Comparison of ENCODE assay signal across 13 mouse cellular contexts in genomic region chr3:115867150-115867549, GRCm38 (mm10). TPM values are rescaled to one million over a fixed set of nuclear protein-coding genes. Genes with fewer than 3 reads are reported as not detected.
DNase-seq lines count a peak whose midpoint lies in the region; ATAC-seq and TF ChIP-seq lines count a peak whose summit lies in the region.
"Had no signal": no experiment of that assay in that cellular context is flagged by ENCODE, and none has a peak within 500 bp of the region (broad histone marks: within the 10 kb centered on the region; RNA-seq: fewer than 3 reads in every experiment).

No protein-coding gene starts in this region.

- H3K27ac ChIP-seq in heart, embryonic 15.5 days, result peak overlapping the region; percentile 68
- no peak overlapping the region for H3K27ac ChIP-seq in intestine, postnatal 0 days (ENCODE audit: low read depth, low read length)
- no peak overlapping the region for H3K27ac ChIP-seq in hindbrain, embryonic 12.5 days
- H3K27ac ChIP-seq: layer of hippocampus, adult 2 months; liver, embryonic 12.5 days; macrophage had no signal

- H3K9me3 ChIP-seq in heart, embryonic 15.5 days (replicated peaks), result no peaks in the 10 kb centered on the region
- H3K9me3 ChIP-seq in intestine, postnatal 0 days (ENCODE audit: control insufficient read depth), result no peaks in the 10 kb centered on the region
- no peaks in the 10 kb centered on the region for H3K9me3 ChIP-seq in hindbrain, embryonic 12.5 days (replicated peaks)
- H3K9me3 ChIP-seq: liver, embryonic 12.5 days had no signal

- H3K4me2 ChIP-seq in heart, embryonic 15.5 days, result no peak overlapping the region
- H3K4me2 ChIP-seq in intestine, postnatal 0 days (replicated peaks; ENCODE audit: low read depth), result no peak overlapping the region
- no peak overlapping the region for H3K4me2 ChIP-seq in hindbrain, embryonic 12.5 days (replicated peaks)
- H3K4me2 ChIP-seq: liver, embryonic 12.5 days had no signal

- TF ChIP-seq CTCF in intestine, postnatal 0 days (IDR thresholded peaks at IDR 0.05; ENCODE audit: low read depth), result peak; percentile 45

- H3K4me3 ChIP-seq in heart, embryonic 15.5 days, result no peak overlapping the region
- H3K4me3 ChIP-seq in intestine, postnatal 0 days (ENCODE audit: low read depth, low read length), result no peak overlapping the region
- no peak overlapping the region for H3K4me3 ChIP-seq in hindbrain, embryonic 12.5 days
- H3K4me3 ChIP-seq: layer of hippocampus, adult 2 months; liver, embryonic 12.5 days had no signal

- 21% methylated on average over 4 of the region's 4 CpGs for WGBS in heart, embryonic 15.5 days
- WGBS in intestine, postnatal 0 days, result 52% methylated on average over 4 of the region's 4 CpGs
- whole genome bisulfite sequencing in hindbrain, embryonic 12.5 days, result 76% methylated on average over 4 of the region's 4 CpGs

- no peaks in the 10 kb centered on the region for H3K27me3 ChIP-seq in heart, embryonic 15.5 days
- H3K27me3 ChIP-seq in intestine, postnatal 0 days (replicated peaks; ENCODE audit: control insufficient read depth, insufficient read depth, low read length), result no peaks in the 10 kb centered on the region
- H3K27me3 ChIP-seq in hindbrain, embryonic 12.5 days, result no peaks in the 10 kb centered on the region
- H3K27me3 ChIP-seq: liver, embryonic 12.5 days had no signal

- ATAC-seq in heart, embryonic 15.5 days (replicated peaks; ENCODE audit: insufficient number of reproducible peaks, insufficient read depth, low FRiP score, low read depth), result 0 out of 2 replicates have a peak, but pooled peaks have one; percentile 58
- no peak for ATAC-seq in intestine, postnatal 0 days
- ATAC-seq in hindbrain, embryonic 12.5 days (ENCODE audit: low FRiP score), result no peak
- ATAC-seq: hindbrain, embryonic 16.5 days; liver, embryonic 12.5 days had no signal

- peaks cover 3% of the 10 kb centered on the region; the same call in 1 of the 2 replicates for H3K4me1 ChIP-seq in heart, embryonic 15.5 days (replicated peaks)
- no peaks in the 10 kb centered on the region for H3K4me1 ChIP-seq in intestine, postnatal 0 days (replicated peaks; ENCODE audit: control insufficient read depth, insufficient read depth, low read length)
- no peaks in the 10 kb centered on the region for H3K4me1 ChIP-seq in hindbrain, embryonic 12.5 days

- no peak for DNase-seq in heart, postnatal 10 days
- DNase-seq in 3134 (ENCODE audit: extremely low read depth, insufficient read length, low spot score), result peak; percentile 63
- peak; percentile 86 for DNase-seq in NIH3T3 (ENCODE audit: low read depth)
- no peak for DNase-seq in right cerebral cortex, postnatal 36 days (ENCODE audit: low spot score in 2 of 2)
- DNase-seq: adrenal gland, postnatal 14 days; gastrocnemius, postnatal 25 days had no signal

- H3K9ac ChIP-seq in heart, embryonic 15.5 days, result no peak overlapping the region
- H3K9ac ChIP-seq in intestine, postnatal 0 days (ENCODE audit: low read depth, low read length), result no peak overlapping the region
- H3K9ac ChIP-seq in hindbrain, embryonic 12.5 days, result no peak overlapping the region
- H3K9ac ChIP-seq: liver, embryonic 12.5 days had no signal

- H3K36me3 ChIP-seq in heart, embryonic 15.5 days, result no peaks in the 10 kb centered on the region
- no peaks in the 10 kb centered on the region for H3K36me3 ChIP-seq in intestine, postnatal 0 days (ENCODE audit: control insufficient read depth, insufficient read depth)
- H3K36me3 ChIP-seq in hindbrain, embryonic 12.5 days, result no peaks in the 10 kb centered on the region
- H3K36me3 ChIP-seq: liver, embryonic 12.5 days had no signal

- intact Hi-C loops in heart, postnatal 10 days (cut with DNase I), result no loop called here

RNA-seq across cellular contexts. Expression of gene Dph5, which starts 20.5 kb away (rescaled TPM):
- polyA plus RNA-seq in heart, embryonic 15.5 days (2015; fragmentation: Nextera tagmentation; extraction: Ambion mirVana), result 15.2 and 22.0 TPM in 2 replicates
- total RNA-seq in heart, postnatal 10 days (2021), result 1 to 10 TPM; 9.6 to 9.8 TPM
- polyA plus RNA-seq in intestine, postnatal 0 days (2015; fragmentation: Nextera tagmentation; extraction: Ambion mirVana), result 14.0 and 14.8 TPM in 2 replicates
- 21.9 and 26.3 TPM in 2 replicates for polyA plus RNA-seq in hindbrain, embryonic 12.5 days (2016; fragmentation: Nextera tagmentation; extraction: Ambion mirVana)

Comparison
In these comparisons a context has a peak if more than half of its experiments do, and no peak if none do; other contexts are left out.
1. DNase-seq: peak in 3134 (single experiment) and NIH3T3 (single experiment); none in heart, postnatal 10 days (0 of 2) and right cerebral cortex, postnatal 36 days (0 of 2).